15 mouse cellular contexts compared by ENCODE assay signal in genomic region chr5:9069599-9070209, GRCm38 (mm10). TPM values are rescaled to one million over a fixed set of nuclear protein-coding genes. Genes with fewer than 3 reads are reported as not detected.
DNase-seq lines count a peak whose midpoint lies in the region; ATAC-seq and TF ChIP-seq lines count a peak whose summit lies in the region.
"Had no signal": no experiment of that assay in that cellular context is flagged by ENCODE, and none has a peak within 500 bp of the region (broad histone marks: within the 10 kb centered on the region; RNA-seq: fewer than 3 reads in every experiment).

No protein-coding gene starts in this region.

- peak; percentile 66 for DNase-seq in heart, embryonic 10.5 days (ENCODE audit: low spot score)
- no peak for DNase-seq in heart, postnatal 36 days
- DNase-seq in lung, postnatal 25 days (ENCODE audit: low spot score), result no peak
- no peak for DNase-seq in adrenal gland, postnatal 4 days (ENCODE audit: low spot score in 2 of 2)
- DNase-seq in lung, postnatal 36 days, result no peak
- DNase-seq: retina, postnatal 1 day; spleen, adult 18-20 months had no signal

- ATAC-seq in intestine, embryonic 16.5 days, result peak; percentile 90

- H3K9me3 ChIP-seq in heart, embryonic 10.5 days, result no peaks in the 10 kb centered on the region
- H3K9me3 ChIP-seq in intestine, embryonic 16.5 days (ENCODE audit: control insufficient read depth, low read length), result no peaks in the 10 kb centered on the region
- H3K9me3 ChIP-seq: embryonic facial prominence, embryonic 10.5 days; liver, embryonic 15.5 days; midbrain, embryonic 10.5 days; neural tube, embryonic 15.5 days had no signal

- no peaks in the 10 kb centered on the region for H3K4me1 ChIP-seq in heart, embryonic 10.5 days
- peaks cover 26% of the 10 kb centered on the region for H3K4me1 ChIP-seq in bone marrow macrophage, adult 2 months (ENCODE audit: control insufficient read depth, insufficient read depth, low read length)
- peaks cover 9% of the 10 kb centered on the region for H3K4me1 ChIP-seq in intestine, embryonic 16.5 days (ENCODE audit: control insufficient read depth, insufficient read depth, low read length)
- H3K4me1 ChIP-seq: embryonic facial prominence, embryonic 10.5 days; liver, embryonic 15.5 days; neural tube, embryonic 15.5 days had no signal

- H3K4me2 ChIP-seq in intestine, embryonic 16.5 days (ENCODE audit: low read depth, low read length), result no peak overlapping the region
- H3K4me2 ChIP-seq: hindbrain, embryonic 14.5 days; liver, embryonic 15.5 days; neural tube, embryonic 15.5 days had no signal

- H3K9ac ChIP-seq in intestine, embryonic 16.5 days (ENCODE audit: low read depth, low read length), result no peak overlapping the region
- H3K9ac ChIP-seq: hindbrain, embryonic 14.5 days; liver, embryonic 15.5 days; neural tube, embryonic 15.5 days had no signal

- no peak overlapping the region for H3K27ac ChIP-seq in heart, embryonic 10.5 days
- peak overlapping the region; percentile 59 for H3K27ac ChIP-seq in bone marrow macrophage, adult 2 months (ENCODE audit: insufficient read depth, low read depth, low read length)
- H3K27ac ChIP-seq in intestine, embryonic 16.5 days (ENCODE audit: low read length), result 0 out of 2 replicates have a peak overlapping the region, but pooled peaks have one; percentile 12
- H3K27ac ChIP-seq: embryonic facial prominence, embryonic 10.5 days; hindbrain, embryonic 14.5 days; left cerebral cortex, adult 2 months; liver, embryonic 15.5 days; midbrain, embryonic 10.5 days; neural tube, embryonic 15.5 days had no signal

- no peak overlapping the region for H3K4me3 ChIP-seq in heart, embryonic 10.5 days
- H3K4me3 ChIP-seq in bone marrow macrophage, adult 2 months (ENCODE audit: insufficient read depth, low read length), result no peak overlapping the region
- H3K4me3 ChIP-seq in intestine, embryonic 16.5 days (ENCODE audit: low read length), result no peak overlapping the region
- H3K4me3 ChIP-seq: embryonic facial prominence, embryonic 10.5 days; left cerebral cortex, adult 2 months; liver, embryonic 15.5 days; midbrain, embryonic 10.5 days; neural tube, embryonic 15.5 days had no signal

- intact Hi-C loops in heart, postnatal 36 days (cut with DNase I), result loop anchor here (10.0 kb wide), 2 partner anchors 355 to 585 kb away; no protein-coding TSS in a partner anchor

- H3K27me3 ChIP-seq in heart, embryonic 10.5 days (ENCODE audit: insufficient read depth, poor library complexity, severe bottlenecking), result no peaks in the 10 kb centered on the region
- no peaks in the 10 kb centered on the region for H3K27me3 ChIP-seq in intestine, embryonic 16.5 days (replicated peaks; ENCODE audit: control insufficient read depth, insufficient read depth, low read length)
- H3K27me3 ChIP-seq: liver, embryonic 15.5 days; neural tube, embryonic 15.5 days had no signal

- 56% methylated on average over 6 of the region's 6 CpGs for WGBS in heart, embryonic 10.5 days
- 41% methylated on average over 6 of the region's 6 CpGs for WGBS in intestine, embryonic 16.5 days

- no peaks in the 10 kb centered on the region for H3K36me3 ChIP-seq in heart, embryonic 10.5 days
- H3K36me3 ChIP-seq in intestine, embryonic 16.5 days (ENCODE audit: control insufficient read depth, insufficient read depth, low read length), result no peaks in the 10 kb centered on the region
- H3K36me3 ChIP-seq: embryonic facial prominence, embryonic 10.5 days; liver, embryonic 15.5 days; midbrain, embryonic 10.5 days; neural tube, embryonic 15.5 days had no signal

- TF ChIP-seq POLR2A in bone marrow macrophage, adult 2 months (IDR thresholded peaks at IDR 0.05; ENCODE audit: borderline replicate concordance, low read depth, low read length), result no peak

- no peak for TF ChIP-seq CTCF in bone marrow macrophage, adult 2 months (IDR thresholded peaks at IDR 0.05; ENCODE audit: low read depth, low read length)

RNA-seq across cellular contexts. Expression of gene Tmem243, which starts 30.8 kb away (rescaled TPM):
- 11.5 and 13.2 TPM in 2 replicates for polyA plus RNA-seq in heart, embryonic 10.5 days (2016; fragmentation: Nextera tagmentation; extraction: Ambion mirVana)
- total RNA-seq in heart, postnatal 36 days (2021), result 1 to 10 TPM; 8.7 to 9.3 TPM
- 92.7 and 99.2 TPM in 2 replicates for polyA plus RNA-seq in bone marrow macrophage, adult 2 months (2012; ENCODE audit: insufficient read depth, insufficient read length, missing spikeins)
- 5.3 and 10.5 TPM in 2 replicates for polyA plus RNA-seq in intestine, embryonic 16.5 days (2015; fragmentation: Nextera tagmentation; extraction: Ambion mirVana)
- total RNA-seq in adrenal gland, postnatal 4 days (2021), result 10 to 100 TPM; 38.3 TPM
